Mouse (Mus musculus): Measurements from ENCODE around the gene Tceal3. TPM values are rescaled to one million over a fixed set of nuclear protein-coding genes. Genes with fewer than 3 reads are reported as not detected.
"Not testable (repeated sequence)": the region's sequence is repeated elsewhere in the genome, so short reads cannot be mapped to it uniquely, and the experiment has no call there.

Gene Tceal3
- 8.0 and 10.3 TPM in 2 replicates for polyA plus RNA-seq (2016; fragmentation: Nextera tagmentation; extraction: Ambion mirVana)

- no peaks in the 10 kb centered on the region for H3K9me3 ChIP-seq
- 44% methylated on average over 12 of the region's 12 CpGs for WGBS
- H3K4me3 ChIP-seq, result peak within 1 kb of the TSS; percentile 38
- H3K27me3 ChIP-seq (ENCODE audit: poor library complexity, severe bottlenecking), result no peaks in the 10 kb centered on the region; the same call in 1 of the 2 replicates
- peaks cover 6% of the 10 kb centered on the region for H3K4me1 ChIP-seq
- DNase-seq (ENCODE audit: extremely low spot score, low spot score), result peak; percentile 60
- peak within 1 kb of the TSS; percentile 79 for H3K27ac ChIP-seq
- H3K36me3 ChIP-seq (replicated peaks), result no peaks in the 10 kb centered on the region
Measured at GRCm38 (mm10) chrX:136590199-136590896, at the start of gene Tceal3. Gene Tceal3, plus strand, starts transcription at chrX:136590842.

DNA sequence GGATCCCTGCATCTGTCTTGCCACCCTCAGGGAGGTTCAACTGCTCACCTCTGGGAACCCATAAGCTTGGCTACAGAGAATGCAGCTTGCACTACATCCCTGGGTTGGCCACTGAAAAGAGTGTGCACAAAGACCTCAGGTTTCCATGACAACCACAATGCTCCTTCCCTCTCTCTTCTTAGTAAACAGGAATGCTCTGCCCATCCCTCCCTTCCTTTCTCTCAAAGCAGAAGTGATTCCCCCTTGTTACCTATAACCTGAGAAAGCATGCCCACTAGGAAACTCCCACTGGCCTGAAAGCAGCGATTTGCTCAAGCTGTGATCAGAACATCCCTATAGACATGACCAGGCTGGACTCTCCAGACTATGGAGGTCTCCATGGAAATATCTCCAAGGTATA is 46.7 kb upstream of the Tceal3 start, which contains the start of gene Kir3dl2:
Gene Kir3dl2 (minus strand): TSS at position 101 of the 400 bp plus-strand sequence.
- WGBS, result 67% methylated on average over 1 of the region's 1 CpGs
- not testable (repeated sequence) for DNase-seq (ENCODE audit: extremely low spot score, low spot score); H3K36me3 ChIP-seq (replicated peaks); H3K4me1 ChIP-seq; H3K9me3 ChIP-seq; H3K27ac ChIP-seq; H3K27me3 ChIP-seq (ENCODE audit: poor library complexity, severe bottlenecking); H3K4me3 ChIP-seq

DNA sequence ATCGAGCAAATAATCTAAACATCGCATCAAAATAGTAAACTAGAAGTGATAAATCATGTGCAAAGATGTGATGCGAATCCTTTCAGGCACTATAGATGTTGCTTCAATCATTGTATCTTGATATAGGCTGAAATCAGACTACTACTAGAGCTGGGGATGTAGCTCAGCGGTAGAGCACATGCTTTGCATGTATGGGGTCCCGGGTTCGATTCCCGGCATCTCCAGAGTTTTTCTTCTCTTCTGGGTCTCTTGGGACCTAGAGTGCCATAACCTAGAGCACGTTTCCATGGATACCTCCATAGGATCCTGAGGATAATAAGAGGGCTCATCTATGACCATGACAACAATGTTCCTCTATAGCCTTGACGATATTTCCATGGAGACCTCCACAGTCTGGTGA is 21.5 kb upstream of the Tceal3 start:
- DNase-seq (ENCODE audit: extremely low spot score, low spot score); H3K27me3 ChIP-seq (ENCODE audit: poor library complexity, severe bottlenecking); H3K4me1 ChIP-seq; H3K9me3 ChIP-seq; H3K4me3 ChIP-seq; H3K27ac ChIP-seq; H3K36me3 ChIP-seq (replicated peaks): not testable (repeated sequence)
- 91% methylated on average over 9 of the region's 9 CpGs for WGBS

- Histone ChIP-seq H3K9me3 (no peaks in the 10 kb centered on the region), H3K27me3 (ENCODE audit: poor library complexity, severe bottlenecking) (no peaks in the 10 kb centered on the region), H3K36me3 (replicated peaks) (no peaks in the 10 kb centered on the region), H3K27ac (no peak overlapping the region), H3K4me1 (no peaks in the 10 kb centered on the region), H3K4me3 (no peak overlapping the region)
- DNase-seq (ENCODE audit: extremely low spot score, low spot score), result no peak
- 95% methylated on average over 1 of the region's 1 CpGs for WGBS
Measured at GRCm38 (mm10) chrX:136584617-136585016, 6.0 kb upstream of the Tceal3 start.

DNA sequence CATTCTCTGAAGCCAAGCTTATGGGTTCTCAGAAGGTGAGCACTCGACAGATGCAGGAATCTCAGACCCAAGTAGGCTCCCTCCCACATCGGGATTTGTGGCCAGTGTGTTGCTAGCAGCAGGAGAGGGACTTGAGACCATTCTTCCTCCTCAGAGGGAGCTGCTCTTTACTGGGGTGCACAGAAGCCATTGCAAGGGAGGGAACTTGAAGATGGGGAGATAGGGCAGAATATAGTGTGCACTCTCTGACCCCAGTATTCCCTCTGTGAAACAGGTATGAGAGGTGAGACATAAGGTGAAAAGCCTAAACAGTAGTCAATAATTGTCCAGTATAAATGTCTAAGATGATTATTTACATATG is 235 bp downstream of the Tceal3 start:
- 11% methylated on average over 2 of the region's 2 CpGs for WGBS
- no peaks in the 10 kb centered on the region; the same call in 1 of the 2 replicates for H3K27me3 ChIP-seq (ENCODE audit: poor library complexity, severe bottlenecking)
- no peaks in the 10 kb centered on the region for H3K9me3 ChIP-seq
- no peak for DNase-seq (ENCODE audit: extremely low spot score, low spot score)
- H3K27ac ChIP-seq, result peak overlapping the region; percentile 79
- peak overlapping the region; percentile 38 for H3K4me3 ChIP-seq
- H3K36me3 ChIP-seq (replicated peaks), result no peaks in the 10 kb centered on the region
- peaks cover 6% of the 10 kb centered on the region for H3K4me1 ChIP-seq

- no peaks in the 10 kb centered on the region for H3K36me3 ChIP-seq (replicated peaks)
- 20% methylated on average over 3 of the region's 3 CpGs for WGBS
- no peaks in the 10 kb centered on the region for H3K9me3 ChIP-seq
- no peak overlapping the region for H3K27ac ChIP-seq
- no peaks in the 10 kb centered on the region for H3K27me3 ChIP-seq (ENCODE audit: poor library complexity, severe bottlenecking)
- DNase-seq (ENCODE audit: extremely low spot score, low spot score), result peak; percentile 34
- no peak overlapping the region for H3K4me3 ChIP-seq
- H3K4me1 ChIP-seq, result no peaks in the 10 kb centered on the region
Measured at GRCm38 (mm10) chrX:136599416-136599815, 8.8 kb downstream of the Tceal3 start.

- Histone ChIP-seq H3K27me3 (ENCODE audit: poor library complexity, severe bottlenecking) (0 out of 2 replicates have a peak, but pooled peaks cover 17% of the 10 kb centered on the region), H3K9me3 (no peaks in the 10 kb centered on the region), H3K4me1 (peaks cover 6% of the 10 kb centered on the region), H3K27ac (no peak overlapping the region), H3K4me3 (no peak overlapping the region), H3K36me3 (replicated peaks) (no peaks in the 10 kb centered on the region)
- 86% methylated on average over 4 of the region's 4 CpGs for WGBS
- DNase-seq (ENCODE audit: extremely low spot score, low spot score), result no peak
Measured at GRCm38 (mm10) chrX:136606951-136607350, 16.3 kb downstream of the Tceal3 start.

GRCm38 (mm10) chrX:136607395-136607794 is 16.8 kb downstream of the Tceal3 start:
- H3K4me3 ChIP-seq, result no peak overlapping the region
- no peaks in the 10 kb centered on the region for H3K36me3 ChIP-seq (replicated peaks)
- 0 out of 2 replicates have a peak, but pooled peaks cover 17% of the 10 kb centered on the region for H3K27me3 ChIP-seq (ENCODE audit: poor library complexity, severe bottlenecking)
- no peaks in the 10 kb centered on the region for H3K9me3 ChIP-seq
- DNase-seq (ENCODE audit: extremely low spot score, low spot score), result peak; percentile 27
- WGBS, result 59% methylated on average over 3 of the region's 3 CpGs
- H3K27ac ChIP-seq, result no peak overlapping the region
- H3K4me1 ChIP-seq, result peaks cover 6% of the 10 kb centered on the region

DNA sequence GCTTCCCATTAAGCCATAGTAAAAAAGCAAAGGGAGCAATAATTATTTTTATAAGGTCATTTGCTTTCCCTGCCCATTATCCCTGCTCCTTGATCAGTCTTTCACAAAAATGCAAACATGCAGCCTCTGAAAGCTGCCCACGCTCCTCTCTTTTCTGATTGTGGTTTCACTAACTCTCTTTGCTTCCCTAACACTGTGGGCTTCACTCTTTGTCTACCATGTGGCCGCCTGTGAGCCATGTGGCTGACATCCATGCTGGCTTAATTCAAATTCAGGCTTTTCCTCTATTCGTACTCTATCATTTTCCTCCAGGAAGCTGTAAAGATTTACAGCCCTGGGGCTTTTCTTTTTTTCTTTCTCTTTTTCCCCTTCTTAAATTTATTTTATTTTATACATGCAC is 20.7 kb downstream of the Tceal3 start:
- Histone ChIP-seq H3K27ac (no peak overlapping the region), H3K27me3 (ENCODE audit: poor library complexity, severe bottlenecking) (0 out of 2 replicates have a peak, but pooled peaks cover 17% of the 10 kb centered on the region), H3K4me3 (no peak overlapping the region), H3K9me3 (no peaks in the 10 kb centered on the region), H3K4me1 (peaks cover 6% of the 10 kb centered on the region), H3K36me3 (replicated peaks) (no peaks in the 10 kb centered on the region)
- no peak for DNase-seq (ENCODE audit: extremely low spot score, low spot score)
- WGBS, result 80% methylated on average over 3 of the region's 3 CpGs

DNA sequence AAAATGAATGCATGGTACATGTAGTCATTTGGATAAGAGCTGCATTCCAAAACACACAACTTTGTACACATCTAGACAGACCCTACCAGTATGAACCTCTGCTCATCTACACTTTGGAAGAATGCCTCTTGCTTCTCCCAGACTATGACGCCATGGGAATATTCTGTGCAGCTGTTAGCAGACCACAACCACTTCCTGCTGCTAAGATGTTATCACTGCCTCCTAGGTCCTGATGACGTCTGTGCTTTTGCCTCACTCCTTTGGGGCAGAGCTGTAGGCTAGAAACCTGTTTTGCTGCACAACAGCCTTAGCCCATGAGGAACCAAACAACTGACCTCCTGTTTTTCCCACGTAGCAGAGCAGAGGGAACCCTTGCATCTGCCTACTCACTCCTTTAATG is 25.2 kb downstream of the Tceal3 start:
- not testable (repeated sequence) for DNase-seq (ENCODE audit: extremely low spot score, low spot score); H3K27ac ChIP-seq; H3K4me1 ChIP-seq; H3K4me3 ChIP-seq; H3K27me3 ChIP-seq (ENCODE audit: poor library complexity, severe bottlenecking); H3K9me3 ChIP-seq; H3K36me3 ChIP-seq (replicated peaks)
- 60% methylated on average over 3 of the region's 3 CpGs for WGBS

- Histone ChIP-seq H3K4me1 (no peaks in the 10 kb centered on the region), H3K36me3 (replicated peaks) (no peaks in the 10 kb centered on the region), H3K9me3 (no peaks in the 10 kb centered on the region), H3K27me3 (ENCODE audit: poor library complexity, severe bottlenecking) (0 out of 2 replicates have a peak, but pooled peaks cover 6% of the 10 kb centered on the region), H3K4me3 (no peak overlapping the region), H3K27ac (no peak overlapping the region)
- WGBS, result 48% methylated on average over 9 of the region's 9 CpGs
- peak; percentile 15 for DNase-seq (ENCODE audit: extremely low spot score, low spot score)
Measured at GRCm38 (mm10) chrX:136624905-136625569, 34.4 kb downstream of the Tceal3 start.

DNA sequence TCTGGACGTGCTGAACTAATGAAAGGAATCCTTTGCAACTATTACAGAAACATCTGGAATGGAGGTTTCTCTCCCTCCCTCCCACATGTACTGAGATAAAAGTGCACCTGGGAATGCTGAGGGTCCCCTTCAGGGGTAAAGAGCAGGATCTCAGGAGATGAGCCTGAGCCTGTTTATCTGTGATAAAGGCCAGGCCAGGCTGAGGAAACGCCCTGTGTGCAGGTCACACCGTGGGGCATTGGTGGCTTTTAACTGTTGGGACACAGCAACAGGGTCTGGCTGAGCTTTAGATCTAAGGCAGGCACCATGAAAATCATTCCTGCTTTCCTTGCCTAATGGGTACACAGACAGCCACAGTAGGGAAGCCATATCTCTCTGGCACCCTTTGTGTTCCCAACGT is 35.3 kb downstream of the Tceal3 start:
- H3K4me3 ChIP-seq, result no peak overlapping the region
- 0 out of 2 replicates have a peak, but pooled peaks cover 6% of the 10 kb centered on the region for H3K27me3 ChIP-seq (ENCODE audit: poor library complexity, severe bottlenecking)
- H3K27ac ChIP-seq, result no peak overlapping the region
- no peaks in the 10 kb centered on the region for H3K9me3 ChIP-seq
- no peak for DNase-seq (ENCODE audit: extremely low spot score, low spot score)
- WGBS, result 82% methylated on average over 4 of the region's 4 CpGs
- H3K36me3 ChIP-seq (replicated peaks), result no peaks in the 10 kb centered on the region
- H3K4me1 ChIP-seq, result no peaks in the 10 kb centered on the region

DNA sequence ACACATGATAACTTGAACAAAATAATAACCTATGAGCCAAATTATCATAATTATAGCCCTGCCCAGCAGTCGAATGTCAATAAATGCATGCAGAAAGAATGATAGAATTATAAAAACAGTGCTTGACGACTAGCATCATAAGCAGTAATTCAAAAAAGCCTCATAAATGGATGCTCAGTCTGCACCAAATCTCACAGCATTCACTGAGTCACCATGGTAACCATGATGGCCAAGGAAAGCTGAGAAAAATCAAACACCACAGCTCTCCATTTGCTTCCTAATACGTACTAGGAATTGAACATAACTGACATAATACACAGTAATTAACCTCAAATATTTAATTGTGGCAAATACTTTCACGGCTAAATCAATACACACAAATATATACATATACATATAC is 44.5 kb downstream of the Tceal3 start:
- no peaks in the 10 kb centered on the region for H3K9me3 ChIP-seq
- 0 out of 2 replicates have a peak, but pooled peaks cover 7% of the 10 kb centered on the region for H3K27me3 ChIP-seq (ENCODE audit: poor library complexity, severe bottlenecking)
- DNase-seq (ENCODE audit: extremely low spot score, low spot score), result no peak
- no peak overlapping the region for H3K4me3 ChIP-seq
- H3K4me1 ChIP-seq, result no peaks in the 10 kb centered on the region
- no peak overlapping the region for H3K27ac ChIP-seq
- 78% methylated on average over 4 of the region's 4 CpGs for WGBS
- H3K36me3 ChIP-seq (replicated peaks), result no peaks in the 10 kb centered on the region

Data from forebrain, embryonic 10.5 days (tissue).